Mouse (Mus musculus) cortical plate, adult 2 months (tissue): ENCODE results near the gene Itpkc.

Source experiments
- CTCF ChIP-seq: fragments of 200-500 bp; IDR thresholded peaks from 2 replicates; pipeline ENCODE4 v1.5.1; 2011; ENCODE audit warnings: mild to moderate bottlenecking, control low read depth, low read length; ENCODE audit not compliant: insufficient read depth; ENCODE audit errors: extremely low read depth
- POLR2A ChIP-seq: fragments of 200-500 bp; IDR thresholded peaks from 2 replicates; pipeline ENCODE4 v1.6.1; 2011; ENCODE audit warnings: mild to moderate bottlenecking, low read length, control low read depth; ENCODE audit not compliant: insufficient read depth; ENCODE audit errors: extremely low read depth

GRCm38 (mm10) chr7:27249928-27250327, 21.5 kb upstream of the Itpkc start:
- TF ChIP-seq CTCF (no peak), POLR2A (no peak)
